Mouse (Mus musculus) central nervous system, embryonic 18 days (tissue): Measurements from ENCODE around the gene Golga7b. TPM values are rescaled to one million over a fixed set of nuclear protein-coding genes. Genes with fewer than 3 reads are reported as not detected.

Experiments used
- polyA plus RNA-seq: library from polyadenylated mRNA; depleted of rRNA; stranded (reverse); fragments of >200 nt; gene quantifications from 2 replicates; pipeline ENCODE4 v1.2.3, GENCODE M21; 2012; rRNA removed

Gene Golga7b
- polyA plus RNA-seq, result 41.9 and 46.1 TPM in 2 replicates

GRCm38 (mm10) chr19:42247519-42247918, at the start of gene Golga7b:
Gene Golga7b (plus strand): TSS chr19:42247574.

DNA sequence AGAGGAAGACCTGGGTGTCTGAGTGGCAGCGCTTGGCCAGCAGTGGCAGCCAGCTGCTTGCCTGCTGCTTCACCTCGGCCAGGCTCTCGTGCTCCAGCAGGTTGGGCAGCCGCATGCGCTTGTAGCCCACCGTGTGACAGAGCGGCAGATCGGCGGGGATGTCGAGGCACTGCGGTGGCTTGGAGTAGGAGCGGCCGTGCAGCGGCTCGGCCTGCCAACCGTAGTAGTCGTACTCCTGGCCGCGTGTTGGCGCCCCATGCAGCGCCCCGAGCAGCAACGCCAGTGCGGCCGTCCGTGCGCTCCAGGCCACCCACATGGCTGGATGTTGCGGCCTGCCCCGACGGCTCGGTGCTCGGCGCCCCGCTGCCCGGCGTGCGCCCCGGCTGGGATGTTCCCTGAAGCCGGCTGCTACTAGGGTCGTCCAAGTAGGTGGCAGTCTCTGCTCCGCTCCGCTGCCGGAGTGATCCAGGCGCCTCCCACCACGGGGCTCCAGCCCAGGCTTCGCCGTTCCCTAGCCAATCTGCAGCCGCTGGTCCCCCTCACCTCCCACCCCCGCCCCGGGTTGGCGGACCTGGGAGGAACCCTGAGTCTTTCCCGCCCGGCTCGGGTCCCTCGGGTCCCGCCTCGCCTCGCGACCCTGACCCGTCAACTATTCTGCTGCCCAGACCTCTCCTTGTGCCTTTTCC, 45.5 kb upstream of the Golga7b start, which contains the start of gene Sfrp5:
Gene Sfrp5, minus strand, starts transcription at position 557 of the 686 bp plus-strand sequence.

Other genes with a start within 250 kb of the Golga7b start
- gene Ankrd2, start 211.6 kb upstream of the Golga7b start, polyA plus RNA-seq, result 0.93 and 1.1 TPM in 2 replicates
- 2.1 TPM in 2 replicates for gene Hoga1, start 202.0 kb upstream of the Golga7b start, polyA plus RNA-seq
- gene 4933411K16Rik, start 195.3 kb upstream of the Golga7b start, polyA plus RNA-seq, result 0.29 and 0.34 TPM in 2 replicates
- 161 and 175 TPM in 2 replicates for gene Morn4, start 161.2 kb upstream of the Golga7b start, polyA plus RNA-seq
- gene Pi4k2a, start 157.1 kb upstream of the Golga7b start, polyA plus RNA-seq, result 40.2 and 41.2 TPM in 2 replicates
- gene Avpi1, start 118.5 kb upstream of the Golga7b start, polyA plus RNA-seq, result 5.2 and 6.2 TPM in 2 replicates
- gene Marveld1, start 100.2 kb upstream of the Golga7b start, polyA plus RNA-seq, result 13.5 and 15.1 TPM in 2 replicates
- 135 and 139 TPM in 2 replicates for gene Zfyve27, start 83.6 kb upstream of the Golga7b start, polyA plus RNA-seq
- gene Sfrp5, start 45.3 kb upstream of the Golga7b start, polyA plus RNA-seq, result 3.9 and 5.2 TPM in 2 replicates
- 23.6 and 27.4 TPM in 2 replicates for gene Crtac1, start 184.2 kb downstream of the Golga7b start, polyA plus RNA-seq